Mouse (Mus musculus) E14TG2a.4 (cell line): ENCODE measurements at regions not wholly inside any gene's neighbourhood (a gene's known extent, or its start where the extent isn't known, plus 50 kb on each side); places are given as distances from the start of the nearest gene placed in this dataset.

Source experiments
- CTCF ChIP-seq: conservative IDR thresholded peaks from 2 replicates; pipeline ENCODE4 v1.5.1; 2014; ENCODE audit warnings: low read length
- NANOG ChIP-seq: IDR thresholded peaks from 2 replicates; pipeline ENCODE4 v1.6.1; 2014; ENCODE audit warnings: borderline replicate concordance, low read length, mixed read lengths

- TF ChIP-seq CTCF (peak; percentile 31), NANOG (no peak)
These were observed 58.1 kb downstream of the Cox7c start for GRCm38 (mm10) chr13:85988633-85989032.
